Mouse (Mus musculus): ENCODE results near the gene Raph1. TPM values are rescaled to one million over a fixed set of nuclear protein-coding genes. Genes with fewer than 3 reads are reported as not detected.
A peak's percentile ranks its signal among the peaks of the same experiment; 100 is the strongest.

Gene Raph1
- polyA plus RNA-seq (2015; fragmentation: Nextera tagmentation; extraction: Ambion mirVana): 22.3 and 23.4 TPM in 2 replicates

DNA sequence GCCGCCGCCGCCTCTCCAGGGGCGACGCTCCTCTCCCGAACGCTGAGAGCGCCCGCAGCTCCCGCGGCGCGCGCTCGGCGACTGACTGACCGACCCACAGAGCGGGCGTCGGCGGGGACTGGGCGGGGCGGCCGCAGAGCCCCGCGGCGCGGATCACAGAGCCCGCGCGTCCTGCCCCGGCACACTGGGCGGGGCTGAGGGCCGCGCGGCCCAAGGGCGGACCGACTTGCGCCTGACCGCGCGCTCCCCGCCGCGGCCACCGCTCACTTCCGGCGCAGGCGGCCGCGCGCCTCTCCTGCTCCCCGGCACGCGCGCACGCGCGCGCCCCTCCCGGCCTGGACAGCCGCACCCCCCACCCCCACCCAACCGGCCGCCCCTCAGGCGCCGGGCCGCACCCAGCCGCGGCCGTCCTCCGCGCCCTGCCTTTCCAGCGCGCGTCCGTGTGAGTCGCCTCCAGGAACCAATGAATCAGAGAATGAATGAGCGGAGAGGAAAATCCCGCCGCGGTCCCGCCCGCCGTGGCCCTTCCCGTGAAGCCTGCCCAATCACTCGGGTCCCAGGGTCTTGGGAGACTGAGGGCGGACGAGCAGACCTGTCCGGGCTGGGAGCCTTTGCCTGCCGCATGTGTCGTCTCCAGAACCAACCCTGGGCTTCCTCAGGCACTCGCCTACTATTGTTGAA is at the start of gene Raph1:
Gene Raph1 (minus strand): TSS at position 474 of the 681 bp plus-strand sequence.
- peak within 1 kb of the TSS; percentile 98 for H3K27ac ChIP-seq
- H3K9ac ChIP-seq (replicated peaks): peak within 1 kb of the TSS; percentile 99
- peak within 1 kb of the TSS; percentile 84 for H3K4me2 ChIP-seq (replicated peaks)
- H3K27me3 ChIP-seq: no peaks in the 10 kb centered on the region
- under 1% methylated on average over 71 of the region's 92 CpGs for WGBS
- peak within 1 kb of the TSS; percentile 81 for H3K4me3 ChIP-seq (replicated peaks)
- no peaks in the 10 kb centered on the region for H3K9me3 ChIP-seq
- peaks cover 19% of the 10 kb centered on the region for H3K4me1 ChIP-seq (replicated peaks)
- ATAC-seq: peak; percentile 98
- H3K36me3 ChIP-seq: no peaks in the 10 kb centered on the region; the same call in 1 of the 2 replicates

DNA sequence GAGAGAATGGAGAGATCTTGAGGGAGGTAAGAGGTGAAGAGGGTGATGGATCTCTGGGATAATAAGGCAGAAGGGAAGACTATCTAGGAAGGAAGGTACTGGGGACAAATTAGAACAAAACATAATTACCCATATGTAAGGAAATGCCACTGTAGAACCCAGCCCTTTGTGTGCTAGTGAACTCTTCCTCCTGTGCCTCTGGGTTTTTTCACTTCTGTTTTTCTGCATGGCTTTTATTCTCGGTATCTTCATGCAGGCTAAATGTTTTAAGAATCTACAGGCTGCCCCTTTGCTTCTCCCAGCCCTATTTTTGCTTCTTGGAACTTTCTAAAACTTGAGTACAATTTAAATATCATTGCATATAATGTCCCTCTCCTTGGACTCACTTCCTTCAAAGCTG is 48.8 kb upstream of the Raph1 start:
- H3K27me3 ChIP-seq: no peaks in the 10 kb centered on the region
- no peak overlapping the region for H3K9ac ChIP-seq (replicated peaks)
- no peak overlapping the region for H3K4me2 ChIP-seq (replicated peaks)
- H3K4me3 ChIP-seq (replicated peaks): no peak overlapping the region
- no peaks in the 10 kb centered on the region for H3K9me3 ChIP-seq
- WGBS: 76% methylated on average over 1 of the region's 1 CpGs
- no peak overlapping the region for H3K27ac ChIP-seq
- H3K36me3 ChIP-seq: no peaks in the 10 kb centered on the region
- no peaks in the 10 kb centered on the region for H3K4me1 ChIP-seq (replicated peaks)
- no peak for ATAC-seq

DNA sequence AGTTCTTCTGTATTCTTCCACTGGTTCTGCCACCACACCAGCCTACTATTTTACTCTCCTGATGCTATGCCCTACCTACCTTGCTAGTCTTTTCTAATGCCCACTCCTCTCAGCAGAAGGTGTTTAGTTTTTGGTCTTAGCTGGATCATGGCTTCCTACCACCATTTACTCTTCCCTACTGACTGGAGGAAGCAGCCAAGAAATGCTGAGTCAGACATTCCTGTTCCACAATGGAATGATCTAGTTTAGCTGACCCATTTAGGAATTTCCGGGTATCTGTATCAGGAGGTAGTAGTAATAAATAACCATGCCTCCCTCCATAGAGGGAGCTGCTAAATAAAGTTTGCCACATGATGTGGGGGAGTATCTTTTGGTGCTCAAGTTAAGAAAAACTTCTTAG is 48.0 kb upstream of the Raph1 start:
- Histone ChIP-seq H3K9ac (replicated peaks) (no peak overlapping the region), H3K4me1 (replicated peaks) (no peaks in the 10 kb centered on the region), H3K36me3 (no peaks in the 10 kb centered on the region), H3K27ac (no peak overlapping the region), H3K4me3 (replicated peaks) (no peak overlapping the region), H3K27me3 (no peaks in the 10 kb centered on the region), H3K9me3 (no peaks in the 10 kb centered on the region), H3K4me2 (replicated peaks) (no peak overlapping the region)
- 93% methylated on average over 1 of the region's 1 CpGs for WGBS
- ATAC-seq: no peak

DNA sequence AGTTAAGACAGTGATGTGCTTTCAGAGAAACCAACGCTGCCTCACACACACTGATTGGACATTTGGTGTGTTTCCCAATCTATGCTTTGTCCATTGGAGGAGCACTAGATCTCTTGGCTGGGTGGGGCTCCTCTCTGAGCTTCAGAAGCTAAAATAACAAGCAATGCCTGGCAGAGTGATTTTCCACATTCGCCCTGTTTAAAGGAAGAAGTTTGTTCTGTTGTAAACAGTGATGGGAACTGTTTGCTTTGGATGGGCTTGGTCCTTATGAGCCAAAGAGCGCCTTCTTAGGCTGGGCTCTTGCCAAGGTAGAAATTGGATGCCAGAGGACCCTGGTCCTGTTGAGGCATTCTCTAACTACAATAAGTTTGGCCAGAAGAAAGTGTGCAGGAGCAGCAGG is 45.1 kb upstream of the Raph1 start:
- Histone ChIP-seq H3K36me3 (no peaks in the 10 kb centered on the region), H3K9me3 (no peaks in the 10 kb centered on the region), H3K27me3 (no peaks in the 10 kb centered on the region), H3K4me1 (replicated peaks) (no peaks in the 10 kb centered on the region), H3K27ac (no peak overlapping the region), H3K4me2 (replicated peaks) (no peak overlapping the region), H3K4me3 (replicated peaks) (no peak overlapping the region), H3K9ac (replicated peaks) (no peak overlapping the region)
- 93% methylated on average over 3 of the region's 3 CpGs for WGBS
- ATAC-seq: no peak

DNA sequence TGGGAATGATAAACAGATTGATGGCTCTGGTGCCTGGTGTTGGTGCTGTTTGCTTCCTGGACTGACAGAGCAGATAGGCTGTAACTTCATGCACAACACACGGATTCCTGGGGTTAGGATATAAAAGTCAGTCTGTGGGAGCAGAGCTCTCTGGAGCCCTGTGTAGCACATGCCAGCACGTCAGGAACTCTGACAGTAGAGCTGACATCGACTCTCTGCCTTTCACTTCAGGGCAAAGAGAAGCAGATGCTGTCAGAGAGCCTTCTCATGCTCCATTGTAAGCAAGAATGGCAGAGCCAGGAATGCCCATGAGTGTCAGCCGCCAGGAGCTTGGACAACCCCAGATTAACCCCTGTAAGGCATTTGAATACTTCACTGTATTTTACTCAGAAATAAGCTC is 43.7 kb upstream of the Raph1 start:
- WGBS: 69% methylated on average over 4 of the region's 4 CpGs
- H3K9me3 ChIP-seq: no peaks in the 10 kb centered on the region
- no peak overlapping the region for H3K4me3 ChIP-seq (replicated peaks)
- no peak overlapping the region for H3K27ac ChIP-seq
- H3K27me3 ChIP-seq: no peaks in the 10 kb centered on the region
- no peaks in the 10 kb centered on the region for H3K4me1 ChIP-seq (replicated peaks)
- no peak overlapping the region for H3K9ac ChIP-seq (replicated peaks)
- H3K4me2 ChIP-seq (replicated peaks): no peak overlapping the region
- H3K36me3 ChIP-seq: no peaks in the 10 kb centered on the region
- no peak for ATAC-seq

DNA sequence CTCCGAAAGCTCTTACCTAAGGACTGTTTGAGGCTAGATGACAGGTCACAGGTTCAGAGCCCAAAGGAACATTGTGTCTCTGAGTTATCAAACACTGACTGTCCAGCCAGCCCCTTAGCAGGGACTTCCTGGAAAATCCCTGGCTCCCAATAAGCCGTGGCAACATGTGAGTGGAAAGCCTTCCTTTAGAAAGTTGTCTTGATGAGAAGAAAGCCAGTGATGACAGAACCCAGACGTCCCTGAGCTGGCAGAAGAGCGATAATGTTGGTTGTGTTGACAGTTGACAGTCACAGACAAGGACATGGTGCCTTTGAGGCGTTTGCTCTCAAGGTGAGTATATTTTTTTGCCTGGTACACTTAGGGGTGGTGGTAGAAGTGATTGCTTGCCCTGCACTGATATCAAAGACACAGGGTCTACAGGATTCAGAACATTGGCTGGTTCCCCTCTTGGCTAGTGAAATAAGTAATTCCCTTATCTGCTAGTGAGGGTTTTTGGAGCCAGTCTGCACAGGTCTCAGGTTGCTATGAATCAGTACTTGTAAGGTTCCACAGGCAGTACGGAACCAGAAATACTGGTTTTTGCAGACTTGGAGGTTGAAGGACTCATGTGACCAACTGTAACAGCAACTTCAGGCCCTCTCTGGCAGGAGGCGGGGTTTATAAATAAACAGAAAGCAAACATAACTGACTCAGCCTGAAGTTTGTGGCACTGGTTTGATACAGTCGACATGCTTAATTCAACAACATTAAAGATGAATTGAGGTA is 42.3 kb upstream of the Raph1 start:
- H3K36me3 ChIP-seq: no peaks in the 10 kb centered on the region
- H3K27me3 ChIP-seq: no peaks in the 10 kb centered on the region
- H3K27ac ChIP-seq: no peak overlapping the region
- no peak overlapping the region for H3K4me3 ChIP-seq (replicated peaks)
- no peak overlapping the region for H3K4me2 ChIP-seq (replicated peaks)
- H3K9ac ChIP-seq (replicated peaks): no peak overlapping the region
- no peak for ATAC-seq
- WGBS: 90% methylated on average over 8 of the region's 8 CpGs
- no peaks in the 10 kb centered on the region for H3K9me3 ChIP-seq
- H3K4me1 ChIP-seq (replicated peaks): no peaks in the 10 kb centered on the region

DNA sequence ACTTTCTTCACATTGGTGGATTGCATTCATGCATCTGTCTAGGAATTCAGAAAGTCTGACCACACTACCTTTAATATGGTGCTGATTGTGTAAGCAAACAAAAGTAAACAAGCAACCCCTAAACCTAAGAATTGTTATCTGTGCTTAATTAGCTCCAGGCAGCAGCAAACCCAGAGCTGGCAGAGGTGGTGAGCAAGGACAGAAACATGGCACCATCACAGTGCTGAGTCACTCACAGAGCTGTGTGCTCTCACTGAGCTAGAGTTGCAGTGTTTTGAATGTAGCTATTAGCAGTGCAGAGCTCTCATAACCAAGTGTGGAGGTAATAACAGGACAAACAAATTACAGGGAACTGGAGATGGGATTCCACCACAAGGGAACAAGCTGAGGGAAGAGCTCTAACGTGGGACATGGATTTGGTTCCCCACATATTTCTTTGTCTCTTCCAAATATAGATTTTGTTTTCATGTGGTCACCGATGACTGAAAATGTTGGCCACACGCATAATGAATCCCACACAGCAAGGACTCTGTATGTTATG is 37.6 kb upstream of the Raph1 start:
- no peak overlapping the region for H3K4me3 ChIP-seq (replicated peaks)
- no peaks in the 10 kb centered on the region for H3K36me3 ChIP-seq
- ATAC-seq: no peak
- no peaks in the 10 kb centered on the region for H3K27me3 ChIP-seq
- H3K27ac ChIP-seq: no peak overlapping the region
- no peaks in the 10 kb centered on the region for H3K9me3 ChIP-seq
- H3K9ac ChIP-seq (replicated peaks): no peak overlapping the region
- no peaks in the 10 kb centered on the region for H3K4me1 ChIP-seq (replicated peaks)
- H3K4me2 ChIP-seq (replicated peaks): no peak overlapping the region
- WGBS: 90% methylated on average over 3 of the region's 3 CpGs

DNA sequence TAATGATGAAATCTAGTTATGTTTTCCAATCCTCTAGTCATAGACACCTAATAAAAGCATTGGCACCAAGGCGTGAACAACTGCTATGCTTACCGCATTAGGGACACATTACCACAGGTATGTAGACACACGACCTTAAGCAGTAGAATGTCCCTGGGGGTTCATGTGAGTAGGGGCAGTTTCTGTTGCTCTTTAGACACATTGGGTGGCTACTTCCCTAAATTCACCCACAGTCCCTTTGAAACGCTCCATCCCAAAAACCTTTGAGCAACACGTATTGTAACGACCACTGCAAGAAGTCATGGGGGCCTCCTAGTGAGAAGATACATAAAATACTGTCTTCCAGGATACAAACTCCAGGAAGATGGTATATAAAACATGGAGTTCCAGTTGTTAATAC is 33.8 kb upstream of the Raph1 start:
- Histone ChIP-seq H3K4me1 (replicated peaks) (no peaks in the 10 kb centered on the region), H3K27ac (no peak overlapping the region), H3K4me3 (replicated peaks) (no peak overlapping the region), H3K9ac (replicated peaks) (no peak overlapping the region), H3K9me3 (no peaks in the 10 kb centered on the region), H3K27me3 (no peaks in the 10 kb centered on the region), H3K36me3 (no peaks in the 10 kb centered on the region), H3K4me2 (replicated peaks) (no peak overlapping the region)
- no peak for ATAC-seq
- 93% methylated on average over 6 of the region's 6 CpGs for WGBS

DNA sequence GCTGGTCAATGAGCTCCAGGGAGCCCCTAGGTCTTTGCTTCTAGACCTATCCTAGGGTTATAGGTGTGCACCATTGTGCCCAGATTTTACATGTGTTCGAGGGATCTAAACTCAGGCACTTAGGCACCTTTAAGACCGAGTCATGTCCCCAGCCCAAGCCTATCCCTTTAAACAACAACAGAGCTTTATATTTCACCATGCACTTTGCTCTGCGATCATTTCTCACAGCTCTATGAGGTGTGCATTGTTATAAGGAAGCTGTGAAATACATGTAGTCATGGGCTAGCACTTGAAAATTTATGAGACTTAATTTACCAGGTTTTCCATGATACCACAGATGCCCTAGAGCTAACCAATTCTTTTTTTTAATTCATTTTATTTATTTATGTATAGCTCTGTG is 33.0 kb upstream of the Raph1 start:
- Histone ChIP-seq H3K9ac (replicated peaks) (no peak overlapping the region), H3K4me2 (replicated peaks) (no peak overlapping the region), H3K4me3 (replicated peaks) (no peak overlapping the region), H3K9me3 (no peaks in the 10 kb centered on the region), H3K27me3 (no peaks in the 10 kb centered on the region), H3K27ac (no peak overlapping the region), H3K36me3 (no peaks in the 10 kb centered on the region), H3K4me1 (replicated peaks) (no peaks in the 10 kb centered on the region; the same call in 1 of the 2 replicates)
- ATAC-seq: no peak
- WGBS: 92% methylated on average over 3 of the region's 3 CpGs

DNA sequence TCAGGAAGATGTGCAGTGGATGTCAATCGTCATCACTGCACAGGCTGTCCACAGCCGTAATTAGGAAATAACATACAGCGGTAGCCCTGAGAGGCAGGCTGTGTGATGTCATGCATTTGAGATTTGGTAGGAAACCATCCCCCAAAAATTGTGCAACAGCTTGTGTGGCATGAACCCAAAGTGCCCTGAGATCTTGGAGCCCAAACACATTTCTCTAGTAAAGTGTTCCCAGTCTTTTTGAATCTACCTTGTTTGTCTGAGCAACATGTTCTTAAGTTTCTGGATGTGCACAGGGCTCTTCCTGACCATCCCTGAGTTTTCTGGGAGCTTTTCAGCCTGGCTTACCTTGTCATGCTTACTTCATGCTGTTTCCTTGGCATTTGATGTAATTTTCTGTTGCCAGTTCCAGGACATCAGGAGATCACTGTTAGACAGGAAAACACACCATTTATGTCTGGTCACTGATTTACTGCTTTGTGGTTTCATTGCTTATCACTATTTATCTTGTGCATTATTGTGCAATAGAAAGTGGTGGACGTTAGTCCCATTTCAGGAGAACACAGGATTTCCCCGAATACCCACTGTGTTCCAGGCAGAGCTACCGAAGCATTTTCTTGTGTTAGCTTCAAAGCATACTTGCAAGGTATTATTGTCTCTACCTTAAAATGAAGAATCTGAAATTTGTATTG is 32.3 kb upstream of the Raph1 start:
- no peak for ATAC-seq
- Histone ChIP-seq H3K9me3 (no peaks in the 10 kb centered on the region), H3K27ac (no peak overlapping the region), H3K9ac (replicated peaks) (no peak overlapping the region), H3K36me3 (no peaks in the 10 kb centered on the region), H3K4me3 (replicated peaks) (no peak overlapping the region), H3K27me3 (no peaks in the 10 kb centered on the region), H3K4me2 (replicated peaks) (no peak overlapping the region), H3K4me1 (replicated peaks) (no peaks in the 10 kb centered on the region; the same call in 1 of the 2 replicates)
- WGBS: 87% methylated on average over 6 of the region's 6 CpGs

DNA sequence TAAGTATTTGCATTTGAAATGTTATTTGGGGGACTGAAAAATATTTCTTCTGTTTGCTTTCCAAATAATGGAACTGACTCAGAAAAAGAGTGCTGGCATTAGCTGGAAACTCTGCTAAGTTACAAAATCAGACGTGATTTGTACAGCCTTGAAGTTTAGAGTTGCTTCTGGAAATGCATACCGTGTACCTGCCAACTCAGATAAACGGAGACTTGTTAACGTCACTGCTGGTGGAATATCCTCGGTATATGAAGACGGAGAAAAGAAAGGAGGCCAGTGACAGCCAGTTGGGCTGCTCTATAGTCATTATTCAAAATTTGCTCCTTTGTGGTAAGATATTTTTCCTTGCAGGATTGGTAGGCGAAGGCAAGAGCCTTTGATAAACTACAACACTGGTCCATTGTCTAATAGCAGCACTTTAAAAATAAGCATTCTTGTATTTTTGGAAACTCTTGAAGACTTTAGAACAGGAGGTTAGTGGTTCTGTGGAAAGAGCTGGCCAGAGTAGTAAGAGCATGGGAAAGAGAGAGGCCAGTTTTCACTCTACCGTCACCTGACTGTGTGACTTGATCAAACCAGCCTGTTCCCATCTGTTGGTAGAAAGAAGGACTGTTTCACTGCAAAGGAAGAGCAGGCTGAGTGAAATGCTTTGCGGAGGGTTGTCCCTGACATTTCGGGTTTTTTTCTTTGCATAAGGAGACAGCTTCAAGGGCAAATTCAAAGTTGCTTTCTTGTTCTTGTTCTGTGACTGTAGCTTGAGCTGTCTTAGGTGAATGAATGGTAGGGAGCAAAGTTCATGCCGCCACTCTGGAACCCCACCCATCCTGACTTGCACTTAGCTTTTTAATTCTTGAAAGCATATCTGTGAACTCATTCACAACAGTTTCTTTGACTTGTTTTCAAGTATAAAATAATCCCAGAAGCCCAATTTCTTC is 29.7 kb upstream of the Raph1 start:
- no peaks in the 10 kb centered on the region for H3K27me3 ChIP-seq
- WGBS: 71% methylated on average over 11 of the region's 11 CpGs

More for the DNA sequence above, 29.7 kb upstream of the Raph1 start:
- H3K4me2 ChIP-seq (replicated peaks): no peak overlapping the region
- no peak overlapping the region for H3K27ac ChIP-seq
- H3K4me3 ChIP-seq (replicated peaks): no peak overlapping the region
- no peaks in the 10 kb centered on the region; the same call in 1 of the 2 replicates for H3K4me1 ChIP-seq (replicated peaks)
- ATAC-seq: no peak
- no peaks in the 10 kb centered on the region for H3K36me3 ChIP-seq
- H3K9me3 ChIP-seq: no peaks in the 10 kb centered on the region
- no peak overlapping the region for H3K9ac ChIP-seq (replicated peaks)

All from midbrain, embryonic 13.5 days (tissue).